Mouse (Mus musculus) embryonic fibroblast, embryonic 13.5 days (primary cell): Measurements from ENCODE around the gene Fgfr3.

Source experiments
- CTCF ChIP-seq: IDR thresholded peaks from 2 replicates; pipeline ENCODE4 v1.5.1; 2011; ENCODE audit warnings: mild to moderate bottlenecking, control low read depth, low read length, moderate library complexity, borderline replicate concordance; ENCODE audit not compliant: insufficient read depth
- POLR2A ChIP-seq: IDR thresholded peaks from 2 replicates; pipeline ENCODE4 v1.6.1; 2011; ENCODE audit warnings: low read depth, mild to moderate bottlenecking, control low read depth, low read length, moderate library complexity

DNA sequence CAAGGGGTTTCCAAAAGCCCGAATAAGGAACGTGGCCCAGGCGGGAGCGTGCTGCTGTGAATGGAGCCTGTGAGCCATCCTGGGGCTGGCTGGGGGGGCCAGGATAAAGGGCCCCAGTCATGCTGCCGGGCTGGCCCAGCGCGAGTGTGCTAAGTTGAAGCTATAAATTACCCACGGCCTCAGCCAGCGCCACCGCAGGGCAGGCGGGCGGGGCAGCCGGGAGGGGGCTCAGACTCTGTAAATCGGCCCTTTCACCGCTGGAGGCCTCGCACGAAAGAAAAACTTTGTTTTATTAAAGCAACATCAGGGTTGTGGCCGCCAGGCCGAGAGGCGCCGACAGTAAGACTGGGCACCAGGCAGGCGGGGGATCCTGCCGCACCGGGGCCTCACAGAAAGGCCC is 29.1 kb upstream of the Fgfr3 start:
- no peak for TF ChIP-seq POLR2A
- no peak for TF ChIP-seq CTCF
